Mouse (Mus musculus) layer of hippocampus, adult 8-10 months (tissue): Measurements from ENCODE around the gene Lrrc8d. TPM values are rescaled to one million over a fixed set of nuclear protein-coding genes. Genes with fewer than 3 reads are reported as not detected.
"Not testable (repeated sequence)": the region's sequence is repeated elsewhere in the genome, so short reads cannot be mapped to it uniquely, and the experiment has no call there.

ENCODE experiments used
- DNase-seq, 2 experiments: peaks; one replicate each; pipeline ENCODE4 v3.0.0; 2022; ENCODE audit warnings: low spot score in 2 of 2
- total RNA-seq, 4 experiments: library from RNA; stranded (reverse); gene quantifications; 2 replicates each; pipeline ENCODE4 v1.2.4; 2022

Lrrc8d gene
- total RNA-seq, 4 experiments from 2014 or later = 45.1 to 57.8 (median 50.1) TPM

DNA sequence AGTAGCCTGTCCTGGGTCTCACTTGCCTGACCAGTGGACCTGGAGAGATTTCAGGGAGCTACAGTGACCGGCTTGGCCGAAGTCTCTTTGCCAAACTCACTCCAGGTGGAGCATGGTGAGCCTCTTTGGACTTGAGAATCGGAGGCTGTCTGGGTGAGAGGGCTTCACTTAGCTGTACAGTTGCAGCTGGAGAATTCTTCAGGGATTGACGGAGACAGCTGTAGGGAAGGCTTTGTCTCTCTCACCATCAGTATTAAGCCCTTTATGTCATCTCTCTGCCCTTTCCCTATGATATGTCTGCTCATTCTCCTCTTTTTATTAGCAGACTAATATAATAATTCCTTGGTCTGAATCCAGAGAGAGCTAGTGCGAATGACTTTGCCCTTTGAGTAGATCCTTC, 157.7 kb downstream of the Lrrc8d start:
- no peak for DNase-seq

DNA sequence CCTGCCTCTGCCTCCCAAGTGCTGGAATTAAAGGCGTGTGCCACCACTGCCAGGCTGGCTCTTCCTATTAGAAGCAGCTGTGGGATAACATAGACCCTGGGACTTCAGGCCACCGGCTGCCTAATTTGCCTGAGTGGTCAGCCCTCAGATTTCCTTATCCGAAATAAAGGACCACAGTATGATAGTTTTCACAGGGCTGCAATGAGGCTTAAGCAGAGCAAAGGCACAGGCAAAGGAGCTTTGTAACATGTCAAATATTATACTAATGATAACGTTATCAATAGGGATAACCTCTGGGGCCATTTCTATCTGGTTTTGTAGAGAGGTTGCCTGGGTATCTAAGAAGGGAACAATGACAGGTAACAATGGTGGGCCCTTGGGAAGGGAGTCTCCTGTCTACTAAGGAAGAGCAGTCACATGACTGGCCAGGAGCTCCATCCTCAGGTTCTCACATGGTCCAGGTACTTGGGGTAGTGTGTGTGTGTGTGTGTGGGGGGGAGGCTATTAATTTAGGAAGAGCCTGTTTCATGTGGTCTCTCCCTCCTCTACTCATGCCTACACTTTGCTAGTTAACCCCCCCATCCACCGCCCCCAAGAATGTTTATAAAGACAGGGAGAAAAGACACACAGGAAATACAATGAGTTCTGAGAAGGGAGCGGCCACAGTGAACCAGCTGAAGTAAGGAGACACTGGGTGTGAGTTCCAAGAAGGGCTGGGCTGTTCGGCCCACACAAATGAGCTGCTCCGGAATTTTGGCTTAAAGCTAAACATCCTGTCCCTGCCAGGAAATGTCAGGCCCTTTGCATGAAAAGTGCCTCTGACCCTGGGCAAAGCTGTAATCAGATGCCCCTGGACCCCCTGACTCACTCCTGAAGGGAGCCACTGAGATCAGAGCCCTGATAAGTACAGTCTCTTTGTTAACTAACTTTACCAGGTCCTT, 159.3 kb downstream of the Lrrc8d start:
- no peak for DNase-seq

DNA sequence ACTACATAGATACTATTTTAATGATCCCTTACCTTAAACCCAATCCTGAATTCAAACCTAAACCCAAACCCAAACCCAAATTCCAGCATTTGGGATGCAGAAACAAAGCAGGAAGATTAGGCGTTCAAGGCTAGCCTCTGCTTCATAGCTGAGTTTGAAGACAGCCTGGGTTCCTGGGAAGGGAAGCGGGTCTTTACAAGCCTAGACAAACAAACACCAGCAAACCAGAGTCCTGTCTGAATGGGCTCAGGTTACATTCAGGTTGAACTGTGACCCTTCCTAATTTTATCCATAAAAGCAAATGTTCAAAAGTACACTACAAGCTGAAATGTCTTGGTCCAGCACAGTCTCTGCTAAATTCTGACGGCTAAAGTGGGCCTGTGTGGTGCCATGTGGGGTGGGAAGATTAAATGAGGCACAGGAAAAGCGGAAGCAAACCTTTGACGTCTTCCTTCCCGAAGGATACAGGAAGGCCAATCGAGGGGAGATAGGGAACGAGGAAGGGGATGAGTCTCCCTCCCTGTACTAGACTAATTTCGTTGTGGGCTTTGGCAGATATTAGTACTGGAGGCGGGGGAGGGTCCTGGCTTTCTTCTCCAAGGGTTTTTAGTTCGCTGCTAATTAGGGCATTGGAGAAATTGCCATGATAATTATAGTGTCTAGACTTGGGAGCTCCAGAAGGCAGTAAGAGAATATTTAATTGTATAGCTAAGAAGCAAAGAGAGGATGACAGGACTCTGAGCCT, 160.1 kb downstream of the Lrrc8d start:
- DNase-seq = no peak

DNA sequence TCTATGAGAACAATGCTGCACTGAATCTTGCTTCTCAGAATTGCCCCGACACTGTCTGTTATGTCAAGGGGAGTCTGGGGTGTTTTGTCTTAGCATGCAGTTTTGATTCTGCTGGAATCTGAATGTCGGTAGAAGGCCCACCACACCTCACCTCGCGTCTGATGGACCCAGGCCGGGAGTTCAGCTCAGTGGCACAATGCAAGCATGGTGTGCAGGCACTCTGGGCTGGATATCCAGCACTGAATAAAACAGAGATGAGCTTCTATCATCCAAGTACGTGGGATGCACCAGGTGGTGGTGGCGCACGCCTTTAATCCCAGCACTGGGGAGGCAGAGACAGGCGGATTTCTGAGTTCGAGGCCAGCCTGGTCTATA, 160.7 kb downstream of the Lrrc8d start:
- no peak for DNase-seq

DNA sequence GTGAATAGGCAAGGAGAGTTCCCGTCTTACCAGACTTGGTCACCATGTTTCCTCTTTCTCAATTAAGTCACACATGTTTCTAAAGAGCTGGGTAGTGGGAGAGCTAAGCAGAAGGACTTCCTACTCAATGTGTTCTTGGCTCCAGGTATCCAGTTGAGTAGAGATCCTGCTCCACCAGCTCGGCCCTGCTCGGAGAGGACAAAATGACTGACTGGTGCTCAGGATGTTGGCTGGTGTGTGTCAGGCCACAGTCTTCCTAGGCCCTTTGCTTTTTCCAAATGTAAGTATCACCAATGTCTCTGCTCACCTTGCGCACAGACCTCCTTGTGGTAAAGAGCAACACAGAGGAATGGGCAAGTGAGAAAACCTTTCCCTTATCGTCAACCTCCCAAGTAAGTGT, 161.8 kb downstream of the Lrrc8d start:
- DNase-seq = no peak

DNA sequence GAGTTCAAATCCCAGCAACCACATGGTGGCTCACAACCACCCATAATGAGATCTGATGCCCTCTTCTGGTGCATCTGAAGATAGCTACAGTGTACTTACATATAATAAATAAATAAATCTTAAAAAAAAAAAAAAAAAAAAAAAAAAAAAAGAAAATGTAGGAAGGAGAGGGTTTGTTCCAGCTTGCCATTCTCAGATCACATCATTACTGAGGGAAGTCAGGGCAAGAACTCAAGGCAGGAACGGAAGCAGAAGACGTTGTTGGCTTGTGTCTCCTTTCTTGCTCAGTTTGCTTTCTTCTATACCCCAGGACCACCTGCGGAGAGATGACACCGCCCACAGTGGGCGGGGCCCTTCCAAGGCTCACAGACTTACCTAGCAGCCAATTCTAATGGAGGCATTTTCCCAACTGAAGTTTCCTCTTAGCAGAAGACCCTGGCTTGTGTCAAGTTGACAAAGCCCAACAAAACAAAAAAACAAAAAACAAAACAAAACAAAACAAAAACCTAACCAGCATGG, 165.4 kb downstream of the Lrrc8d start:
- DNase-seq = not testable (repeated sequence)

DNA sequence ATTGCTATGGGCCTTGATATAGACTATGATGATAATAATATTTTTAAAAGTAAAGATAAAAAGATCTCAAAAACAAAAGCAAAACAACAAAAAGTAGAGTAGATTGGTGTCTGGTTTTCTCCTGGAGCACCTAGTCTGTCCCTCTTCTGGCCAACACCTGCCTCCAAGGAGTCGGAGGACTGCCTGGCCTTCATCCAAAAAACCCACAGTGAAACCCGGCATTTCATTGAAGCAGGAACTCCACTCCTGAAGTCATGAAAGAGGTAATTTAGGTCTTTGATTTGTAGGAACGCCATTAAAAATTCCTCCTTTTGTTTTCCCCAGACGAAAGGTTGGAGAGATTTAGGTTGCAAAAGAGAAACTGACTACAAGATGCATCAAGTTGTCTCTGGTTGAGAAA, 167.7 kb downstream of the Lrrc8d start:
- DNase-seq = no peak

DNA sequence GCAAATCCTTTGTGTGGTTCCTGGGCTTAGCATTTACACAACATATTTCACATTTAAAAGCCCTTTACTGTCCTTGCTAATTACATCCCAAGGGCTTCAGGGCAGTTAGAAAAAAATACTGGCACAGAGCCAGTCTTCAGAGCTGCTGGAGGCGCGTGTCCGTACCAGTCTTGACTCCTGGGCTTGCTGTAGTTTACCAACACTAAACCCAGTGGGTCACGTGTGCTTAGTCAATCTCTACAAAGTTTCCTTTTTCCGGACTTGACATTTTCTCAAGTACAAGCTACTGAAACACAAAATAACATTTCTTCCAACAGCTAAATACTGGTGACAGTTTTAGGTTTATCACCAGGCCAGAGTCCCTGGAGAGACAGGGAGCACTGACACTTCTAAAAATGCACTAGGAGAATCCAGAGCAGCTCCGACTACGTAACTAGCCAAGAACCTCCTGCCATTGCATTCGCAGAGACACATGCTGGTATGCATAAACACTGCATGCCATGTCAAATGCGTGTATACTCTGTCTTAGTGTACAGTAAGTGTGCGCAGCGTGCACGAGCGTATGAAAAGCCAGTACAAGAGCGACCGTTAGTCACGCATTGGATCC, 168.2 kb downstream of the Lrrc8d start:
- DNase-seq = no peak

DNA sequence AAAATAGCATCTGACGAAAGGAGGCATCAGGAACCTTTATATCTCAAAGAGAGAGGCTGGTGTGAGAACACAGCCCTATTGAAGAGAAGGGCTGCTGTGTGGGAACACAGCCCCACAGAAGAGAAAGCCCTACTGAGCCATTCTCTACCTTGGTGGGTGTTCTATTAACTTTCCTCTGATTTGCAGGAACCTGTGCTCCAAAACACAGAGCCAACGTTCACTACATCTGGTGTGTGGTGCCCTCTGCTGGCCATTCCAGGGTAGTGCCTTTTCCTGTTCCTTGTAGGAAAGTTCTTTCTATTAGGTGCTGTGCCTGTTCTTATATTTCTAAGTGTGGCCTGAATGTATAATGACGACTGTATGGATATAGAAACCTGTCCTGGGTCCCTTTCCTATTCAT, 168.8 kb downstream of the Lrrc8d start:
- DNase-seq = peak; percentile 68 to 85

DNA sequence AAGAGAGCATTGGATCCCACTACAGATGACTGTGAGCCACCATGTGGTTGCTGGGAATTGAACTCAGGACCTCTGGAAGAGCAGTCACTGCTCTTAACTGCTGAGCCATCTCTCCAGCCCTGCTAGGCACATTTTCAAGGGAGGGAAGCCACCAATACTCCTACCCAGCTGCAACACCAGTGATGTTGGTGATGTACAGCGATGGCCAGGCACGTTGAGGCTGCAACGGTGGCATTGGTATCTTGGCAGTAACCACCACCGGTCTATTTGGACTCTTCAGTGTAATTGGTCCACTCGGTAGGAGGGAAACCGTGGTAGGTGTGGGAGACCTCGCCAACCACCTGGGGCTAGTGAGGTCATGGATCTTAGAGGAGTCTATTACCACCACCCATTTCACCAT, 170.0 kb downstream of the Lrrc8d start:
- DNase-seq = no peak

DNA sequence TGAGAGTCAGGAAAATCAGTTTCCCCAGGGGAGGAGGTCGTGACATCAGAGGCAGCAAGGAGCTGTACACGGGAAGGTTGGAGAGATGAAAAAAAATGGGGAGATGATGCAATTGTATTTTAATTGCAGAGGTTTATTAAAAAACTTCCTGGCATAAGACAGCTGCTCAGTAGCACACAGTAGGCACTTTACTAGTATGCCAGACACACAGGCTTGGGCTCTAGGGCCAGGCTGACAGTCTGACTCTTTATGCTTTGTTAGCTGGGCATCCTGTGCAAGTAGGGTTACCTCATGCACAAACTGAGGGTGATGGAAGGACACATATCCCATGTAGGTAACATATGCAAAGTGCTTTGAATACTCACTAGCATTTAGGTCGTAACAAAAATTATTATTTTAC, 171.4 kb downstream of the Lrrc8d start:
- DNase-seq = no peak

DNA sequence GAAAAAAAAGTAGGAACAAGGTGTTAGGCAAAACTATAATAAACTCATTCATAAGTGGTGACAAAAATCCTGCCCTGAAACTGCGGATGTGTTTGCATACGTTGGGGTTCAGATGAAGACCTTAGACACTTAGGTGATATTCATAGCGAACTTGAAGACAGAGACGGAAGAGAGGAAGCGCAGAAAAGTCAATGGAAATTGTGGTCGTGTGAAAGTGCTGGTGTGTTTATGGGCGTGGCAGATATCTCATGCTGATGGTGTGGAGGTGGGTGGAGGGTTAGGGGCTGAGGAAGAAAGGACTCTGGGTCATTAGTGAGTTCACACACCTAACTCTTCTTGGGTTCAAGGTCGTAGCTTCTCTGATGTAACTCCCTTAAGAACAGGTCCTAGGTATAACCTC, 172.4 kb downstream of the Lrrc8d start:
- no peak for DNase-seq

DNA sequence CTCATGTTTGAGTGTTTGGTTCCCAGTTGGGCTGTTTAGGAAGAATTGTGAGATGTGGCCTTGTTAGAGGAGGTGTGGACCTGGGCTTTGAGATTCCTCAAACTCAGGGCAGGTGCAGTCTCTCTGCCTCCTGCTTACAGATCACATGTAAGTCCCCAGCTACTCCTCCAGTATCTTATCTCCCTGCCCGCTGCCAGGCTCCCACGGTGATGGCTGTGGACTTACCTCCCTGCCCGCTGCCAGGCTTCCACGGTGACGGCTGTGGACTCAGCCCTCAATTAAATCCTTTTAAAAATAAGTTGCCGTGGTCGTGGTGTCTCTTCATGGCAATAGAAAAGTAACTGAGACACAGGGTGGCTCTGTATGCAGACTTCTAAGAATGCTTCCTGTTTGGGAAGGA, 173.1 kb downstream of the Lrrc8d start:
- no peak for DNase-seq

DNA sequence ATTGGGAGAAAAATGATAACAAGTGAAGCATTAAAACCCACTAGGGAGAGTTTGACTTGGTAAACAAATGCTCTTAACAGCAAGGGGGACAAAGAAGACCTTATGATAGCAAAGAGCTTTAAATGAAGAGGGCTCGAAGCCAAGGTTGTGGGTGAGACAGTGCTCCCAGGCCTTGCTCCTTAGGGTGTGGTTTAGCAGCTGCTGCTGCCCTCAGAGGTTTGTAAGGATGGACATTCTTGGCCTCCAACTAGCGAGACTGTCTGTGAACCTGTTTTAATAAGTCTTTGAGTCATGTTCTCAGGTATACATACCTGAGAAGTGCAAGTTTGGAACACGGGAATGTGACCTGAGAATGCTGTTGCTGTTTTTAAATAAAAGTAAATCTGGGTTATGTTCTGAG, 174.0 kb downstream of the Lrrc8d start:
- DNase-seq = no peak

DNA sequence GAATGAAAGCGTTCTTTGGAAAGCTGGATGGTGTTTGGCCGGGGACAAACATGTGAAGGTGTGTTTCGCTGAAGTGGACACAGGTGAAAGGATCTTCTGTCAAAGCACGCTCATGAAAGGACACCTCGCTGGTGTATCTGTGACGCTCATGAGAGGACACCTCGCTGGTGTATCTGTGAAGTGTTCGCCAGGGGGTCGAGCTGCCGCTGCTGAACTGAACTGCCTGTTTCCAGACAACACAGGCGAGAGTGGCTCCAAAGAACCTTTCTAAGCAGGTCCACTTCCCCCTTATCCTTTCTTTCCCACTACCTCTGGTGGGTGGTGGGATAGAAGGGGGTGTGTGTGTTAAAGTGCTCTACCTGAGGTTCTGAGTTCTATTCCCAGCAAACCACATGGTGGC, 174.7 kb downstream of the Lrrc8d start:
- no peak for DNase-seq

DNA sequence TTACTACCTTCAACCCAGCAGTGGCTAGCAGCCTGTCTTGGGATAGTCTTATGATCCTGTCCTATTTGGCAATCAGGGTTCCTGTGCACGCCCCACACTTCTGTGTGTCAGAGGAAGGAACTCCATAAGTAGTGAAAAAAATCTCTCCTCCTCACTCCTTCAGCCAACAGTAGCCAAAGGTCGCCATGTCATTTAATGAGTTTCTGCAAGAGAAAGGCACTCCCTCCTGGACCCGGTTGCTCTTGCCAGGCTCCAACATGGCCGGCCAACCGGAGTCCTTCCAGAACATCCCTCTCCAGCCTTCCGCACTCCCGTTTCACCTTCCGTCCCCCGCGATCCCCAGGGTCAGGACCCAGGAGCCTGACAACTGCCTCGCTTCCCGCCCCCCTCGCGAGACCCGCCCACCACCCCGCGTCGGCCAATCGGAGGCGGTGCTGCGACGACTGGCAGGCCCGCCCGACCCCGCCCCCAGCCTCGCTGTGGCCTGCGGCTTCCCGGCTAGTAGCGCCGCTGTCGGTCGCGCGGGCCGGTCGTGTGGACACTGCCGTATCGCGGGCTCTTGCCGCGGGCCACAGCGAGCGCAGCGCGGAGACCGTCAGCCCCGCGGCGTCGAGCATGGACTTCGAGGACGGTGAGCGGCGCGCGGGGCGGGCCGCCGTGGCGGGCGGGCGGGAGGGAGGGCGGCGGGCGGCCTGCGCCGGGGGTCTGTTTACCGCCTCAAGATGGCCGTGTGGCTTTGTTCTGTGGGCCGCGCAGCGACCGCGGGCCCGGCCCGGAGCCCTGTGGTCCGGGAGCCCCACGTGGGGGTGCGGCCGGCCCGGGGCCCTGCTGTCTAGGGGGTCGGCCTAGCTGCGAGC, 176.5 kb downstream of the Lrrc8d start, which contains the start of gene Zfp326:
Gene Zfp326 (plus strand): TSS at position 498 of the 857 bp plus-strand sequence.
- peak; percentile 67 to 70 for DNase-seq

DNA sequence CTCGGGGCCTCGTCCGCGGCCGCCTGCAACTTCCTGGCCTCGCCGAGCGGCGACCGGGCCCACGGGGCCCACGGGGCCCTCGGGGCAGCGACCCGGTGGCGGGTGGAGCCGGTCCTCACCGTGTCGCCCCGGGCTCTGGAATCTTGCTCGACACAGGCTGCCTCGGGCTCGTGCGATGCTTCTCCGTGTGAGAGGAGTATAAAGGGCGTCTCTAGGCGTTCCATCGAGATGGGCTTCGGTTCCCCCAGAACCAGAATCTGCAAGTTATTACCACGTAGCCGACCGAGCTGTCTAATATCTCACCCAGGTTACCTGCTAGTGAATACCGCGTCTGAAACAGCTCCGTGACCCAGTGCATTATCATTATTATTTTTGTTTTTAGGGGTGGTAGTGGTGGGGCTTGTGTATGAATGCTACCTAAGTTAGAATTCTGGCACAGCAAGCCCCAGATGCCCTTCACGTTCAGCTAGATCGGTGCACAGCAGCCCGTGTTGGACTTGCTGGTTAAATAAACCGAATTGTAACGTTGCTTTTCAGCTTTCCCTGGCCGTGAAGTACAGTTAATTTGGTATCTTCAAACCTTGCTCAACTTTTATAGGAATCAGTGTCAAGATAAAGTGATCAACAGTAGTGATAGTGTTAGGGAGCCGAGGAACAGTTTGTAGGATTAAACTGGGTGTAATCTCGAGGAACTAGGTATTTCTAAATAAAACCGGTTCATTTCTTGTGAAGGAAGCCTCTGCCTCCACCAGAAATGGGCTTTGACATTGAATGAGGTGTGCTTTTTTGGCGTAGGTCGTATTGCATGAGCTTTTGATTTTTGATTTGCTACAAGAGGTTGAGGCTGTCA, 177.4 kb downstream of the Lrrc8d start:
- peak in 1 of 2 experiments; percentile 20 for DNase-seq
